Mouse (Mus musculus): ENCODE measurements around the gene Scnn1b.

GRCm38 (mm10) chr7:121873998-121874397 lies 9.2 kb downstream of the Scnn1b start:
- TF ChIP-seq CHD2 (IDR thresholded peaks at IDR 0.05; ENCODE audit: low read length) (no peak), CTCF (IDR thresholded peaks at IDR 0.05 in 2 of 3, conservative IDR thresholded peaks at IDR 0.05 in 1 of 3; ENCODE audit: control insufficient read depth in 1 of 3, insufficient read depth in 1 of 3, low read depth in 2 of 3, low read length in 3 of 3, poor library complexity in 1 of 3, severe bottlenecking in 1 of 3) (no peak), SMC3 (IDR thresholded peaks at IDR 0.05; ENCODE audit: low read depth, low read length) (no peak), MAZ (IDR thresholded peaks at IDR 0.05; ENCODE audit: low read depth, low read length) (no peak), BHLHE40 (IDR thresholded peaks at IDR 0.05; ENCODE audit: borderline replicate concordance, low read depth, low read length) (no peak), RCOR1 (IDR thresholded peaks at IDR 0.05; ENCODE audit: low read depth, low read length) (no peak), TAL1 (IDR thresholded peaks at IDR 0.05; ENCODE audit: low read length) (no peak), USF2 (IDR thresholded peaks at IDR 0.05; ENCODE audit: borderline replicate concordance in 1 of 2, insufficient read depth in 1 of 2, low read depth in 1 of 2, low read length in 2 of 2) (no peak)
